Mouse (Mus musculus) ES-E14 (cell line): Measurements from ENCODE around the gene Scarf1.

ENCODE experiments used
- CHD2 ChIP-seq: IDR thresholded peaks from 2 replicates; pipeline ENCODE4 v1.6.1; 2014; ENCODE audit warnings: mild to moderate bottlenecking, low read depth, low read length, inconsistent platforms
- HCFC1 ChIP-seq: IDR thresholded peaks from 2 replicates; pipeline ENCODE4 v1.6.1; 2012; ENCODE audit warnings: low read length, inconsistent platforms, borderline replicate concordance; ENCODE audit not compliant: insufficient read depth
- MAFK ChIP-seq: IDR thresholded peaks from 2 replicates; pipeline ENCODE4 v1.6.1; 2014; ENCODE audit warnings: mild to moderate bottlenecking, low read depth, low read length, inconsistent platforms; ENCODE audit not compliant: insufficient read depth
- ZC3H11A ChIP-seq: IDR thresholded peaks from 2 replicates; pipeline ENCODE4 v1.6.1; 2012; ENCODE audit warnings: low read depth, mild to moderate bottlenecking, inconsistent platforms, low read length, borderline replicate concordance
- ZNF384 ChIP-seq: IDR thresholded peaks from 2 replicates; pipeline ENCODE4 v1.6.1; 2012; ENCODE audit warnings: low read depth, low read length, inconsistent platforms

DNA sequence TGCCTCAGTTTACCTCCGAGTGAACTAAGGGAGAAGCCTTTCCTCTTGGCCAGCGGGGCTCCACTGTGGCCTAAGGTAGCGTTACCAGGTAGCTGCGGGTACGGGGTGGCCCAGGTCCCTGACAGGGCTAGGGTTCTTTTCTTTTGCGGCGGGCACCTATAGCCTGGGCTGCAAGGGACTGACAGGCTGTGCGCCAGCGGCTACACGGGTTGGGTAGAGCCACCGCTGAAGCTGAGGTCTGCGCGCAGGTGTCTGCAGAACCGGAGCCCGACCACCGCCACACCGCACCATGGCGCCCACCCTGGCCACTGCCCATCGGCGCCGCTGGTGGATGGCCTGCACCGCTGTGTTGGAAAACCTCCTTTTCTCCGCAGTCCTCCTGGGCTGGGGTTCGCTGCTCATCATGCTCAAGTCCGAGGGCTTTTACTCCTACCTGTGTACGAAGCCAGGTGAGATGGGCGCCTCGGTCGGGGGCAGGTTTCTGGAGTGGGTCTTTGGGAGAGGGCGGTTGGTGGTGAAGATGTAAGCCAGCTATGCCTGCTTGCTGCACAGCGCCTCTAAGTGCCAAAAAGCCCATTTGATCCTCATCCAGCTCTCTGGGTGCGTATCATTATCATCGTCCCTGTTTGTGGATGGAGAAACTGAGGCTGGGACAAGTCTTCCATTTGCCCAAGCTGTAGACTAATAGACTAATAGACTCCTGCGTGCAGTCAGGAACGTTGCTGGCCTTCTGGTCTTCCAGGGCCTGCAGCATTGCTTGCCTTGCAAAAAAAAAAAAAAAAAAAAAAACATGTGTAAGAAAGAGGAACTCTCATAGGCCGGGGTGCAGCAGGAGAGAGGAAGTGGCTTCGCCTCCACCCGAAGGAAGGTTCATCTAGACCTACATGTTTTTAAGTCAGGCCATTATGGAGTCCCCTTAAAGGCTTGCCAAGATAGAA, 19.3 kb downstream of the Scarf1 start:
- TF ChIP-seq ZC3H11A (no peak), MAFK (no peak), HCFC1 (no peak), CHD2 (no peak), ZNF384 (0 out of 2 replicates have a peak, but pooled peaks have one; percentile 44)
